Mouse (Mus musculus): ENCODE measurements at regions not wholly inside any gene's neighbourhood (a gene's known extent, or its start where the extent isn't known, plus 50 kb on each side); places are given as distances from the start of the nearest gene placed in this dataset.

DNA sequence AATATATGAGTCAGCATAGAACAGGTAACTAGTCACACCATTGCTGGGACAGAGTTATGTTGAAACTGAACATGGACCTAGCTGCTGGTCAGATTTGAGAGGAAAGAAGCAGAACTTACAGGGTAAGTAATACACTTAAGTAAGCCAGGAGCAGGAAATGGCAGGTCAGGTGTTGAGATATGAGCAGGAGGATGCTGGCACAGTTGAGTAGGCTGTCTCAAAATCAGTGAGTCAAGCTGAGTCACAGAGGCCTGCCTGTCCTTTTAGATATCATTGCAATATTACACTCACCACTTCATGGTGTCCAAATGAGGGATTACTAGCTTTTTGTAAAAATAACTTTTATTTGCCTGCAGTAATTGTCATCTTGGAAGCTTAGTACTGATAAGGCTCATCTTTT, 182.6 kb upstream of the Kcnj3 start:
- TF ChIP-seq CTCF (IDR thresholded peaks at IDR 0.05; ENCODE audit: low read depth) (no peak), EP300 (IDR thresholded peaks at IDR 0.05; ENCODE audit: low read depth) (no peak)

All from liver, postnatal 0 days (tissue).